Mouse (Mus musculus) limb, embryonic 10.5 days (tissue): ENCODE results near the gene Foxe3. TPM values are rescaled to one million over a fixed set of nuclear protein-coding genes. Genes with fewer than 3 reads are reported as not detected.
A peak's percentile ranks its signal among the peaks of the same experiment; 100 is the strongest.

Experiments used
- DNase-seq: peaks from one replicate; pipeline ENCODE4 v3.0.0-alpha.2; 2017; ENCODE audit warnings: low spot score
- H3K27ac ChIP-seq: fragments of 300-500 bp; sonication (generic); 2 replicates; pipeline ENCODE4 v1.5.1; 2016; ENCODE audit warnings: mild to moderate bottlenecking
- H3K27me3 ChIP-seq: fragments of 300-500 bp; sonication (generic); 2 replicates; pipeline ENCODE4 v1.6.1; 2016; ENCODE audit warnings: low read depth, mild to moderate bottlenecking; ENCODE audit not compliant: poor library complexity, severe bottlenecking
- H3K36me3 ChIP-seq: fragments of 300-500 bp; sonication (generic); 2 replicates; pipeline ENCODE4 v1.6.1; 2016; ENCODE audit warnings: mild to moderate bottlenecking, moderate library complexity
- H3K4me1 ChIP-seq: fragments of 300-500 bp; sonication (generic); 2 replicates; pipeline ENCODE4 v1.6.1; 2016
- H3K4me3 ChIP-seq: fragments of 300-500 bp; sonication (generic); 2 replicates; pipeline ENCODE4 v1.5.1; 2016; ENCODE audit warnings: mild to moderate bottlenecking, moderate library complexity
- H3K9me3 ChIP-seq: fragments of 300-500 bp; sonication (generic); replicated peaks from 2 replicates; pipeline ENCODE4 v1.6.1; 2016; ENCODE audit warnings: mild to moderate bottlenecking
- WGBS: fragments of 180-500 bp; shearing (Covaris S2); methylation state at CpG from one replicate; pipeline ENCODE4 v1.1.7; 2016; 5-methylcytosine and 5-hydroxymethylcytosine counted together
- polyA plus RNA-seq: library from polyadenylated mRNA; unstranded; fragments of >200 nt; fragmentation: Nextera tagmentation; extraction: Ambion mirVana; gene quantifications from 2 replicates; pipeline ENCODE4 v1.2.1, GENCODE M21; 2016

Gene Foxe3
- polyA plus RNA-seq, 1 experiment from 2014 or later: not detected

DNA sequence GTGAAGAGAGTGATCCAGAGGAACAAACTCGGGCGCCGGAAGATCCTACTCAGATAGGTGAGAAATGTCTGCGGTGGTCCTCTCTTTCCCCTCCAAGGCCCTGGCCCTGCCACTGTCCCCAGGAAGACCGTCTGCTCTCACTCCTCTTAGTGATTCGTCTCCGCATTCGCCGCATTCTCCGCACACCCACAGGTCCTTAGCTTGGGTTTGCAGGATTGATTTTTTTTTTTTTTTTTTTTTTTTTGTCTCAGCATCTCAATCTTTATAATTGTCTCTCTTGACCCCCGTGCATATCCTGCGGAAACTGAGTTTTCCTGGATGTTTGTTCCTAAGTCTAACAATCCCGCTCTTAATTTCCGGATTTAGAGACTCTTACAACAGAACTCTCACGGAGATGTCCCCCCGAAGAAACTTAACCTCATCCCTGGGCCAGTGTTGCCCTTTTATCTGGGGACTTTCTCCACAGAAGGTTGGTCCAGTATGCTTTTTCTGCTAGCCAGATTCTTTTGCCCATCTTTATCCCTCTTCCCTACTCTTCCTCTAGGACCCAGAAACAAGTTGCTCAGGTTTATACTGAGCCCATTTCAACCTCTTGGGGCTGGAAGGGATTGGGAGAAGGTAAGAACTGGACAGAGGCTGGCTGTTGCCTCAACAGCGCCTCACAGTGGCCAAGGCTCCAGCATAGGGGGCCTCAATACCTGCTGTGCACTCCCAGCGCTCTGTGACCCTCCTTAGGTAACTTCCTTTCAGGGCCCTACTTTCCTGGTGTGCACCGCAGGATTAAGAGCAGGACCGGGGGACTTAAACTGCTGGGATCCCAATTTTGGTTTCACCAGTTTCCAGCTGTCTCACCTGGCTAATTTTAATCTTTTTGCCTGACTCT is 16.0 kb downstream of the Foxe3 start:
- no peaks in the 10 kb centered on the region for H3K9me3 ChIP-seq
- WGBS: 2% methylated on average over 20 of the region's 20 CpGs
- peak overlapping the region; percentile 57 for H3K4me3 ChIP-seq
- peaks cover 37% of the 10 kb centered on the region for H3K4me1 ChIP-seq
- peak; percentile 80 for DNase-seq
- H3K27ac ChIP-seq: peak overlapping the region; percentile 77
- peaks cover 100% of the 10 kb centered on the region for H3K27me3 ChIP-seq
- H3K36me3 ChIP-seq: no peaks in the 10 kb centered on the region

DNA sequence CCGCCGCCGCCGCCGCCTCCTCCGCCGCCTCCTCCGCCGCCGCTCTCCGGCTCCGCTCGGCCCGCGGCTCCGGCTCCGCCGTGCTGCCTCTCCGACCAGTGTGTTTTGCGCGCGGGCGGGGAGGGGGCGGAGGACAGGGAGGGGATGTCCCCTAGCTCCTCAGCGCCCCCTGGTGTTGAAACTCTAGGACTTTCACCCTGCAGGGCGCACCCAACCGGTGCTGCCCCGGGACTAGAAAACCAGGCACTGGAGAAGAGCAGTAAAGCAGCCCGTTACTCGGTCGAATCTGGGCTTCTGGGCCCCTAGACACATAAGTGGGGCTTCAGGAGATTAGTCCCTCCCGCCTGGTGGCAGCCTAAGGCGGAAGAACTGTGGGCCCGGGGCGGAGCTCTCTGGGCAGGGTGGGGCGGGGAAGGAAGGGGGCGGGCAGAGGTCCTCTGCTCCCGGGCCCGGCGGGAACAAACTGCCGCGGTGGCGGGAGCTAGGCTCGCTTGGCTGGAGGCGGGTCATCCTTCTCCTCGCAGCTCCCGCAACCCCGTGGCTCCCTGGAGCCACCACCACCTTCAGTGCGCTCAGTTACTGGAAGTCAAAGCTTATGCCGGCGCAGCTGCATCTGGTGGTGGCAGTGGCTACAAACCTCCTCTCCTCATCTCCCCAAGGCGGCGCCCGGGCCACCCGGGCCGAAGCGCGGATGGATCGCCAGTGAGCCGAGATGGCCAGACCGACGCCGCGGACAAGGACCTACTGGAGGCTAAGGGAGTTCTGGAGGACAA is 16.8 kb downstream of the Foxe3 start, which contains the start of gene Foxd2:
Gene Foxd2 (minus strand): TSS at position 45 of the 773 bp plus-strand sequence.
- Histone ChIP-seq H3K4me3 (peak within 1 kb of the TSS; percentile 57), H3K27ac (peak within 1 kb of the TSS; percentile 77), H3K27me3 (peaks cover 100% of the 10 kb centered on the region), H3K36me3 (no peaks in the 10 kb centered on the region), H3K9me3 (no peaks in the 10 kb centered on the region), H3K4me1 (peaks cover 37% of the 10 kb centered on the region)
- peak; percentile 97 for DNase-seq
- under 1% methylated on average over 63 of the region's 64 CpGs for WGBS

DNA sequence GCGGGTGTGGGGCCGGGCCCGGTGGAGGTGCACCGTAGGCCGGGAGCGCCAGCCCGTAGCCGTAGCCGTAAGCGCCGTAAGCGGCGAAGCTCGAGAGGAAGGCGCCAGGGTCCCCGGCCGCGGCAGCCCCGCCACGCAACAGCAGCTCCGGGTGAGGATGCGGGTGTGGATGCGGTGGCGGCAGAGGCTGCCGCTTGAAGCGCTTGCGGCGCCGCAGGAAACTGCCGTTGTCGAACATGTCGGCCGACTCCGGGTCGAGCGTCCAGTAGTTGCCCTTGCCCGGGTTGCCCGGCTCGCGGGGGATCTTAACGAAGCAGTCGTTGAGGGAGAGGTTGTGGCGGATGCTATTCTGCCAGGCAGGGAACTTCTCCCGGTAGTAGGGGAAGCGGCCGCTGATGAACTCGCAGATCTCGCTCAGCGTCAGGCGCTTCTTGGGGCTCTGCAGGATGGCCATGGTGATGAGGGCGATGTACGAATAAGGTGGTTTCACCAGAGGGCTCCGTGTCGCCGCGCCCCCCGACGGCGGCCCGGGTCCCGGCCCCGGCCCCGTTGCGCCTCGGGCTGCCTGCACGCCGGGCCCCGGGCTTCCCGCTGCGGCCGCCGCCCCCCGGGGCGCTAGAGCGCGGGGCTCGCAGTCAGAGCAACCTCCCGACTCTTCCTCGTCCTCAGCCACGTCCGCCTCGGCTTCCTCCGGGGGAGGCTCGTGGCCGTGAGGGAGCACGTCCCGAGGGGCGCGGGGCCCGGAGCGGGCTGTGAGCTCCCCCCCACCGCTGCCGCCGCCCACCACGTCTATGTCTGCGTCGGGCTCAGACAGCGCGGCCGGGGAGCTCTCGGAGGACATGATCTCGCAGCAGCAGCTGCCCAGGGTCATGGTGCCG is 17.6 kb downstream of the Foxe3 start:
- Histone ChIP-seq H3K27me3 (peaks cover 100% of the 10 kb centered on the region), H3K4me1 (peaks cover 39% of the 10 kb centered on the region), H3K36me3 (no peaks in the 10 kb centered on the region), H3K27ac (peak overlapping the region; percentile 77), H3K4me3 (peak overlapping the region; percentile 57), H3K9me3 (no peaks in the 10 kb centered on the region)
- DNase-seq: peak; percentile 75
- WGBS: 1% methylated on average over 98 of the region's 103 CpGs

DNA sequence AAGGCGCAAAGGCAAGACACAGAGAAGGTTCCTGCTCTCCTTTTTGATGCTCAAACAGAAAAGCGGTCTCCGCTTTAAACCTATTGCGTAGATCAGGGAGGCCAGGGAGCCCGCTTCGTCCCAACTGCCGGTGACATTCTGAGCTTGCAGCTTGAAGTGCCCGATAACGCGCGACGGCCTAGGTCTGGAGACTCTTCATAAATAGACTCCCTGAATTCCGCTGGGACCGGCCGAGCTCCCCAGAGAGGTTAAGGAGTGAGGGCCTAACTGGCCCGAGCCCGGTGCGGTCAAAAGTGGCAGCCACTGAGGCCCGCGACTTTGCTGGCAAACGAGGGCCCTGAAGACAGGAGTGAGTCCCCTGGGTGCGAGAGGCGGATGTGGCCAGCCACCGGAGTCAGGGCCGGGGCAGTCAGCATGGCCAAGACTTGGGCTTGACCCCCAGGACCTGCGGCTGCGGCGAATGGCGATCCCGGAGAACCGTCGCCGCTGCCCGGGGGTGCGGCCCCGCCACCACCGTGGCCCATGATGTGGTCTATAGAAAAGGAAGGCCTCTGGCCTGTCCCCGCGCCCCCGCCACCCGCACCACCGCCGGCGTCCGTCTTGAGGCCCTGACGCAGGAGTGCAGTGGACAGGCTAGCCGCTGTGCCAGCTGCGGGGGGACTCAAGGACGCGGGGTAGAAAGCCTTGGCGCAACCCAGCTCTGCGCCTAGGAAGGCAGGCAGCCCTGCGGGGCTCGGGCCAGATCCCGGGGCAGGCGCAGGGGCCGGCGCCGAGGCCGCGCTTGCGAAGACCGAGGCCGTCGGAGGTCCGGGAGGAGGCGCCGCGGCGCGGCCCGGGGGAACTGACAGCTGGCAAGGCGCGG is 18.5 kb downstream of the Foxe3 start:
- Histone ChIP-seq H3K36me3 (no peaks in the 10 kb centered on the region), H3K9me3 (no peaks in the 10 kb centered on the region), H3K4me3 (peak overlapping the region; percentile 57), H3K27me3 (peaks cover 100% of the 10 kb centered on the region), H3K4me1 (peaks cover 39% of the 10 kb centered on the region), H3K27ac (peak overlapping the region; percentile 71)
- peak; percentile 71 for DNase-seq
- WGBS: under 1% methylated on average over 74 of the region's 74 CpGs

DNA sequence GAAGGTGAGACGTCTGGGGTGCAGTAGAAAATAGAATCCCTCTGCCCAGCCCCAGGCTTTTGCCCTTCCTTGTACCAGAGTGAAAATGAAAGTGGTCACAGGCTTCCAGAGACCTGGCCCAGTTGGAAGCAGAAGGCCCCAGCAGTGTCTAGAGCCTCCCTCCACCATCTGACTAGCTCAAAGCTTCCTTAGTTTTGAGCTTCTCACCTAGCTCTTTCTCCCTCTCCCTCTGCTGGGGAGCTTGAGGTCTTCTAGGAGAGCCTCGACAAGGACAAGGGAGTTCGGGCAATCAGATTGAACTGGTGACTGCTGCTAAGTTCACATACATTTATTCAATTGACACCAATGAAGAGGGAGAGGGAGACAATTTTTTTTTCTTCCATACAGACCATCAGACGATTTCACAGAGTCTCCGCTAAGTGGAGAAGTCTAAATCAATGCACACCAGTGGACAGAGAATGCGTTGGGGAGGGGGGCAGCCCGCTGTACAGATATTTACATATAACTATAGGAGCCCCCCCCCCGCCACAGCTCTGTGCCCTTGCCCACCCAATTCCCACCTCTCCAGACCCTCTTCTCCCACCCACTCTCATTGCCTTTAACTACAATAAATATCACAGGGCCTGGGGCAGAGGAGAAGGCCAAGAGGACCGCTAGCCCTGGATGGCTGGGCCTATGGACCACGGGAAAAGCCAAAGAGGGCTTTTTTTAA is 19.7 kb downstream of the Foxe3 start:
- H3K4me1 ChIP-seq: peaks cover 43% of the 10 kb centered on the region
- H3K9me3 ChIP-seq: no peaks in the 10 kb centered on the region
- no peak for DNase-seq
- H3K36me3 ChIP-seq: no peaks in the 10 kb centered on the region
- H3K27ac ChIP-seq: no peak overlapping the region
- 5% methylated on average over 10 of the region's 10 CpGs for WGBS
- peak overlapping the region; percentile 57 for H3K4me3 ChIP-seq
- peaks cover 100% of the 10 kb centered on the region for H3K27me3 ChIP-seq

DNA sequence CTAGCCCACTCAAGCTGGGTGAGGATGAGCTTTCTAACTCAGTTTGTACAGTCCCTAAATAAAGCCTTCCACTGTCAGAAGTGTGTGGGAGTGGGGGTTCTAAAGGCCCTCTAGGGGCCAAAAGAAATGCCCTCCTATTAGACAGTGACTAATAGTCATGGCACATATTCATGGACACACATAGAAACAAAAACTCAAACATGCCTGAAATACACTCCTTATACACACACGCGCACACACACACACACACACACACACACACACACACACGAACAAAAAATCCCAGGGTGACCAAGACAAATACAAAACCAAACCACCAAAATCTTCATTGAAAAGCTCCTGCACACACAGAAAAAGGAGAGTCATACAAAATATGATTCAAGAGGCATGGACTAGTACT is 20.3 kb downstream of the Foxe3 start:
- WGBS: 46% methylated on average over 3 of the region's 3 CpGs
- no peak overlapping the region for H3K4me3 ChIP-seq
- H3K27ac ChIP-seq: no peak overlapping the region
- no peaks in the 10 kb centered on the region for H3K9me3 ChIP-seq
- H3K27me3 ChIP-seq: peaks cover 100% of the 10 kb centered on the region
- no peaks in the 10 kb centered on the region for H3K36me3 ChIP-seq
- DNase-seq: no peak
- peaks cover 43% of the 10 kb centered on the region for H3K4me1 ChIP-seq

DNA sequence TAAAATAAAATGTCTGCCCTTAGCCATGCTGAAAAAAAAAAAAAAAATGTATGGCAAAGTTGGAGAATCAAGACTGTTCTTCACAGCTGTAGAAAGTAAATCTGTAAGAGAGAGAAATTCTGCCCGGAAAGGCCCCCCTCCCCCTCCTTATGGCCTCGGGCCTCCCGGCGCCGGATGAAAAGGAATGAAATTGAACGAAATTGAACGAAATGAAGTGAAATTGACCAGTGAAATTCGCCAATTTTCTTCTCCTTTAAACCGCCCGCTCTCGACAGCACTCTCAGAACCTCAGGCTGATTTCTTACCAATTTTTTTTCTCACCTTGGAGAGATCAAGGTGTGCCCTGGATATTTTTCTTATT is 22.4 kb downstream of the Foxe3 start:
- Histone ChIP-seq H3K9me3 (no peaks in the 10 kb centered on the region), H3K27ac (no peak overlapping the region), H3K4me1 (peaks cover 32% of the 10 kb centered on the region), H3K36me3 (no peaks in the 10 kb centered on the region), H3K4me3 (no peak overlapping the region), H3K27me3 (peaks cover 100% of the 10 kb centered on the region)
- under 1% methylated on average over 11 of the region's 11 CpGs for WGBS
- no peak for DNase-seq

DNA sequence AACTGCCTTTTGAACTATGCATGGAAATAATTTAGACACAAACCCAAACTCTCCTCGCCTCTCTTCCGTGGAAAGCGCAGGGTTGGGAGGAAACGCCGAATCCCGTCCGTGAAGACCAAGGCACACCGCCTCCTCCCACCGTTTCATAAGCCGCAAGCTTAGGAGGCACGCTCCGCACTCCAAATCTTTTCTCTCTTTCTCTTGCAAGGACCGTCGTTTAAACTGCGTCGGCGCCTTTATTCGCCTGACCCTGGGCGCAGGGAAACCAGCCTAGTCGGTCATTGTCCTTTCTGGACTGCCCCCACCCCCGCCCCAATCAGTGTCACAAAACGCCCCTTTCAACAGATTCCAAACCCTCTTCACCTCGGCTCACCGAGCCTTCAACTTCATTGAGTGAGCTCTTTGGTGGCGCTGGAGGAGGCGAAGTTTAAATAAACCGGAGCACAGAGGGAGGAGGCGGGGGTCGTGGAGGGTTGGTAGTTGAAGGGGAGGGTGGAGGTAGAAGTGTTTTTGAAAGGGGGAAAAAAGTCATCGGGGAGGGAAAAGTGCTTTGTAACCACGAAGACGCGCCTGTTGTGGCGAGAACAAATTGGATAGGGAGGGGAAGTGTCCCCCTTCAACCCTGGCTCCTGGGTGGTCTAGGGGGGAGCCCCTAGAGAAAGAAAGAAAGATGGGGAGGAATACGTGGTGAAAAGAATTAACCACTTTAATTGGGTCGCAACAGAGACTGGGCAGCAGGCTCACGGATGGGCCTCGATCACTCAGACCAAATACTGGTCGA is 23.0 kb downstream of the Foxe3 start:
- H3K27me3 ChIP-seq: peaks cover 100% of the 10 kb centered on the region
- H3K27ac ChIP-seq: no peak overlapping the region
- H3K4me1 ChIP-seq: peaks cover 28% of the 10 kb centered on the region
- under 1% methylated on average over 39 of the region's 39 CpGs for WGBS
- no peaks in the 10 kb centered on the region for H3K9me3 ChIP-seq
- peak; percentile 66 for DNase-seq
- H3K36me3 ChIP-seq: no peaks in the 10 kb centered on the region
- peak overlapping the region; percentile 39 for H3K4me3 ChIP-seq

DNA sequence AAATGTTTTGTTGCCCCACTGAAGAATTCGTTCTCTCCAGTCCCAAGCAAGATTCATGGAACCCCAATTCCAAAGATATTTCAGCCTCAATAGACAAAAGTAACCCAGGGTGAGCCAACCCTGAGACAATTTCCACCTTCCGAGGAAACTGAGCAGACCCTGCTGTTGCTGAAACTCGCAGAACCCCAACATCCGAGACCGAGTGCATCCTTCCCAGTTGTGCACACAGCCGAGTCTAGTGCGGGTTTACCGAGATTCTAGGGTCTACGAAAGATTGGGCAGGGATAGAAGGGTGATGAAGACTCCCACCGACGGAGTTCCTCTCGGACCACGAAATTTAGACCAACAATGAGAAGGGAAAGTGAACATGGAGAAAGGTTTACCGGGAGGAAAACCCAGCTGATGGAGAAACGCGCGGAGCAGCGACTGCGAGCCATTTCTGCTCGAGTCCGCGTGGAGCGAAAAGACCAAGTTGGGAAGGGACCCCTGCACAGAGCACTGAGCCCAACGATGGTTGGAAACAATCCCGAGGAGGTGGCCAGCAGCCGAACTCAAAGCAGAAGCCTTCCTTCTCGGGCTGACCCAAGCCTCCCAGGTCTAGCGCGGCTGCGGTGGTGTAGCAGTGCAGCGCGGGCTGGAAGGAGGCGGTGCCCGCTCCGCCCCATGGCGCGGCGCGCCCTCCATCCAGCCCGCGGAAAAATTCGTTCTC is 24.0 kb downstream of the Foxe3 start:
- Histone ChIP-seq H3K4me1 (peaks cover 20% of the 10 kb centered on the region), H3K27me3 (peaks cover 100% of the 10 kb centered on the region), H3K27ac (no peak overlapping the region; the same call in 1 of the 2 replicates), H3K9me3 (no peaks in the 10 kb centered on the region), H3K4me3 (peak overlapping the region; percentile 39), H3K36me3 (no peaks in the 10 kb centered on the region)
- peak; percentile 72 for DNase-seq
- 1% methylated on average over 42 of the region's 42 CpGs for WGBS

DNA sequence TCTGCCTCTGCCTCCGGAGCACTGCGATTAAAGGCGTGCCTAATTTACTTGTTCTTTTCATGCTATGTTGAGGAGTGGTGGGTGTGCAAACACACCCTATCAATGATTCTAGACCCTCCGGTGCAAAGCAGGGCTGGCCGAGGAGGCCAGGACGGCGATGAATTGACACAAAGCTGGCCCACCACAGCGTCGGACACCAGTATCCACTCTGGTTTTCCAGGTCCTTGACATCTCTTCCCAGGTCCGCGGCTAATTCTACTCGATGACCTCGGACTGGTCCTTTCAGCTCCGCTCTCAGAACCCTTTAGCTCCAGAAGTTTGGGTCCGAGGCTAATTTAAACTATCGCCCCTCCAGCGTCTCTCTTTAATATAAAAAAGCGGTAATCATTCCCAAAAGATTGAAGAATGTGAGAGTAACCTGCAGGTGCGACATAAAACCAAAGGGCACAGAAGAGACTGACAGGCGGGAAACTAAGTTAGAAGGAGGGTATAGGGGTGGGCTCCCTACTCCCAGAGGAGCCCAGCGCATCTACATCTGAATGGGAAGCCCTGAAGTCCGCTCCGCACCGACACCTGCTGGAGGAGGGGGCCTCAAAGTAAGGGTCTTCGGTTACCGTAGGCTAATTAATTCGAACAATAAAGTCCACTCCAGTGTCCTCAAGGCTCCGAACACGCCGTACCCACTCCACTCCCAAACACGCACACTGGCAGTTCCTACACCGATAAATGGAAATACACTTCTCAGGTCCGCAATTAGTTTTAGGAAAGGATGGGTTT is 24.8 kb downstream of the Foxe3 start:
- H3K9me3 ChIP-seq: no peaks in the 10 kb centered on the region
- H3K4me1 ChIP-seq: peaks cover 20% of the 10 kb centered on the region
- no peaks in the 10 kb centered on the region for H3K36me3 ChIP-seq
- DNase-seq: peak; percentile 58
- H3K4me3 ChIP-seq: peak overlapping the region; percentile 39; the same call in 1 of the 2 replicates
- peaks cover 100% of the 10 kb centered on the region for H3K27me3 ChIP-seq
- WGBS: 1% methylated on average over 33 of the region's 33 CpGs
- H3K27ac ChIP-seq: no peak overlapping the region
